Mouse (Mus musculus) heart, adult 2 months (tissue): ENCODE results near the gene Eprs.

Experiments
- CTCF ChIP-seq: fragments of 200-600 bp; IDR thresholded peaks from 2 replicates; pipeline ENCODE4 v1.8.1; 2022; ENCODE audit warnings: antibody characterized with exemption, mild to moderate bottlenecking, moderate library complexity
- POLR2A ChIP-seq: fragments of 200-500 bp; IDR thresholded peaks from 2 replicates; pipeline ENCODE4 v1.6.1; 2011; ENCODE audit warnings: mild to moderate bottlenecking, low read depth, low read length, control low read depth; ENCODE audit not compliant: insufficient read depth

DNA sequence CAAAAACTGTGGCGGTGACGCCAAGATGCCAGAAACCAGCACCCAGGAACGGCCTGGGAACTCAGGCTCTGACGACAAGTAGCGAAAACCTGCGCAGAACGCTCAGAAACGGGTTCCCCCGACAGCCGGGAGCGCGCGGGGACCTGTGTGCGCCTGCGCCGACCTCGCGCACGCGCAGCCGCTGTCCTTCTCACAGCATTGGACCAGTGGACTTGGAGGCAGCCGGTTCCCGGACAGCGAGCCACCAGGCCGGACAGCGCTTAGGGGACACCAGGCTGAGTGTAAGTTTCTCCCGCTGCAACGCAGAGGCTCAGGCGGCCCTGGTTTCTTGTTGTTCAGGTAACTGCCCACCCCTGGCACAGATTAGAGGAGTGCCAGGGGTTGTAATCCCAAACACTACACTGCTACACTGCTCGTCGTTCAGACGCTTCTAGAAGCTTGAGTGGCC, 30.8 kb upstream of the Eprs start, which contains the start of gene Bpnt1:
- peak; percentile 96 for TF ChIP-seq POLR2A
- TF ChIP-seq CTCF, result no peak
